Mouse (Mus musculus) C2C12 (cell line): ENCODE measurements around the gene Ptx3. TPM values are rescaled to one million over a fixed set of nuclear protein-coding genes. Genes with fewer than 3 reads are reported as not detected.
"Not testable (repeated sequence)": the region's sequence is repeated elsewhere in the genome, so short reads cannot be mapped to it uniquely, and the experiment has no call there.

Experiments used
- H3K27me3 ChIP-seq: one replicate; pipeline ENCODE4 v1.6.1; 2011; ENCODE audit not compliant: control insufficient read depth, insufficient read depth, insufficient read length
- H3K36me3 ChIP-seq: one replicate; pipeline ENCODE4 v1.6.1; 2011; ENCODE audit not compliant: control insufficient read depth, insufficient read depth
- H3K4me3 ChIP-seq: one replicate; pipeline ENCODE4 v1.5.1; 2011; ENCODE audit warnings: mild to moderate bottlenecking, control low read depth; ENCODE audit not compliant: poor library complexity, insufficient read depth, severe bottlenecking
- H3K79me2 ChIP-seq: one replicate; pipeline ENCODE4 v1.6.1; 2011; ENCODE audit not compliant: control insufficient read depth, insufficient read depth
- H3K79me3 ChIP-seq: one replicate; pipeline ENCODE4 v1.6.1; 2011; ENCODE audit warnings: low read depth, control low read depth
- H3ac ChIP-seq: one replicate; pipeline ENCODE3; 2011; ENCODE audit warnings: low read depth; ENCODE audit not compliant: control insufficient read depth, insufficient read length
- CEBPB ChIP-seq: IDR thresholded peaks from one replicate; pipeline ENCODE4 v1.6.1; 2011; ENCODE audit warnings: low read depth, mild to moderate bottlenecking, control low read depth, moderate library complexity
- CTCF ChIP-seq: IDR thresholded peaks from one replicate; pipeline ENCODE4 v1.5.1; 2011; ENCODE audit not compliant: control insufficient read depth, insufficient read depth, insufficient read length
- FOSL1 ChIP-seq: IDR thresholded peaks from one replicate; pipeline ENCODE4 v1.8.0; 2011; ENCODE audit warnings: mild to moderate bottlenecking, low read length; ENCODE audit not compliant: poor library complexity, insufficient read depth, severe bottlenecking
- MAX ChIP-seq: IDR thresholded peaks from one replicate; pipeline ENCODE4 v1.6.1; 2011; ENCODE audit warnings: mild to moderate bottlenecking, control low read depth
- MYOD1 ChIP-seq: IDR thresholded peaks from one replicate; pipeline ENCODE4 v1.6.1; 2011; ENCODE audit warnings: low read depth; ENCODE audit not compliant: control insufficient read depth, insufficient read length
- MYOG ChIP-seq: IDR thresholded peaks from one replicate; pipeline ENCODE4 v1.6.1; 2011; ENCODE audit not compliant: control insufficient read depth, insufficient read length; ENCODE audit errors: extremely low read depth
- USF1 ChIP-seq: IDR thresholded peaks from one replicate; pipeline ENCODE4 v1.6.1; 2011; ENCODE audit warnings: low read depth, mild to moderate bottlenecking, control low read depth, moderate library complexity
- polyA plus RNA-seq: library from polyadenylated mRNA; unstranded; fragments of >200 nt; fragmentation: generic; extraction: Trizol; gene quantifications from one replicate; pipeline ENCODE4 v1.2.1, GENCODE M21; 2012; ENCODE audit warnings: missing spikeins

The Ptx3 gene
- polyA plus RNA-seq, 1 experiment: 0.06 TPM

DNA sequence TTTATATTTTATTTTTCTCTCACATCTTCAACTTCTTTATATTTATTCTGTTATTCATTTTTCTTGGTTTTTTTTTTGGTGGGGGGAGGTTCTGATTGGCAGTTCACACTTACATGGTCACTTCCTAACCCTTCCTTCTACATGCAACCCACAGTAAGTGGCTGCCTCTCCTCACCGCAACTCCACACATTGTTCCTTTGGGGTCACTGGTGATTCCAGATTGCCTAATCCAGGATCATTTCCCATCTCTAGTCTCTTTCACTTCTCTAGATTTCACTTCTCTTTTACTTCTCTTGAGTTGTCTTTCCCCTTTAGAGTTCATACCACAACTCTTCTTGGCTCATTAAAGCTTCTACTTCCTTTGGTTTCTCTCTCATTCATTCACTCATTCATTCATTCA, 6.2 kb upstream of the Ptx3 start:
- H3K36me3 ChIP-seq: no peaks in the 10 kb centered on the region
- TF ChIP-seq MAX (no peak), CTCF (no peak), FOSL1 (no peak), MYOD1 (no peak), MYOG (no peak), CEBPB (no peak), USF1 (no peak)

DNA sequence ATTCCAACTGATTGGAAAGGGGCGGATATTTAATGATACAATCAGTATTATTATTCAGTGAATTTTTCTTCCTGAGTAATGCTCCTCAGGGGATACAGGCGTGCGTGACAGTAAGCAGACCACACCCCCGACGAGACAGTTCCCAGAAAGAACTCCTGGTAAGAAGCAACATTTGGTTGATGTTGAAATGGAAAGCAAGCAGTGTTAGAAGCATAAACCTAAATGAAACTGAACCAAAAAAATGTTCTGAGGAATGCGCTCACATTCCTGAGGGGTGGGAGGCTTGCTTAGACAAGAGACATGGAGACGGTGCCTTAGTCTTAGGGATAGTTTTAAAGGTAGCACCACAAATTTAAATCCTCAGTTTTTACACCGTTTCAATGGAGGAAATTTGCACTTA, 4.0 kb upstream of the Ptx3 start:
- H3ac ChIP-seq: no peak overlapping the region
- TF ChIP-seq USF1 (no peak), CEBPB (peak; percentile 48), CTCF (no peak)
- H3K27me3 ChIP-seq: no peaks in the 10 kb centered on the region
- no peaks in the 10 kb centered on the region for H3K79me2 ChIP-seq
- no peak overlapping the region for H3K4me3 ChIP-seq
- no peaks in the 10 kb centered on the region for H3K36me3 ChIP-seq
- no peaks in the 10 kb centered on the region for H3K79me3 ChIP-seq

More for the DNA sequence above, 6.2 kb upstream of the Ptx3 start:
- Histone ChIP-seq H3K79me3 (no peaks in the 10 kb centered on the region), H3K4me3 (no peak overlapping the region), H3K79me2 (no peaks in the 10 kb centered on the region), H3K27me3 (no peaks in the 10 kb centered on the region), H3ac (no peak overlapping the region)

DNA sequence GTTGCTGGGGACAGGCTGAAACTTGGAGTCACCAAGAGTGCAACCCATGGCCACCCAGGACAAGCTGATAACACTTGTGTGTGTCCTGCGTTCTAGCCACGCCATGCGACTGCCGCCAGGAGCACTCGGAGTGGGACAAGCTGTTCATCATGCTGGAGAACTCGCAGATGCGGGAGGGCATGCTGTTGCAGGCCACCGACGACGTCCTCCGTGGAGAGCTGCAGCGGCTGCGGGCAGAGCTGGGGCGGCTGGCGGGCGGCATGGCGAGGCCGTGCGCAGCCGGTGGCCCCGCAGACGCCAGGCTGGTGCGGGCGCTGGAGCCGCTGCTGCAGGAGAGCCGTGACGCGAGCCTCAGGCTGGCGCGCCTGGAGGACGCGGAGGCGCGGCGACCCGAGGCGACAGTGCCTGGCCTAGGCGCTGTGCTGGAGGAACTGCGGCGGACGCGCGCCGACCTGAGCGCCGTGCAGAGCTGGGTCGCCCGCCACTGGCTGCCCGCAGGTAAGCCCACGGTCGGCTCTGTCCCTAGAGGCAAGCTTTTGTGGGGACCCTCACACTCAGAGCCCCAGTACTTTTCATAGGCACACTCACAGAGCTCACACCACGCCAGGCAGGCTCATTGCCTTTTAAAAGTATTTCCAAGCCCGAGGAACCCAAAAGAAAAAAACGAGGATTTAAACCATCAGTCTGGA, 988 bp downstream of the Ptx3 start:
- Histone ChIP-seq H3K79me3 (no peaks in the 10 kb centered on the region), H3K27me3 (no peaks in the 10 kb centered on the region), H3K36me3 (no peaks in the 10 kb centered on the region), H3ac (peak overlapping the region; percentile 1), H3K79me2 (no peaks in the 10 kb centered on the region), H3K4me3 (no peak overlapping the region)
- TF ChIP-seq MYOG (no peak), FOSL1 (no peak), CTCF (no peak), CEBPB (no peak), MAX (no peak), MYOD1 (no peak), USF1 (no peak)

DNA sequence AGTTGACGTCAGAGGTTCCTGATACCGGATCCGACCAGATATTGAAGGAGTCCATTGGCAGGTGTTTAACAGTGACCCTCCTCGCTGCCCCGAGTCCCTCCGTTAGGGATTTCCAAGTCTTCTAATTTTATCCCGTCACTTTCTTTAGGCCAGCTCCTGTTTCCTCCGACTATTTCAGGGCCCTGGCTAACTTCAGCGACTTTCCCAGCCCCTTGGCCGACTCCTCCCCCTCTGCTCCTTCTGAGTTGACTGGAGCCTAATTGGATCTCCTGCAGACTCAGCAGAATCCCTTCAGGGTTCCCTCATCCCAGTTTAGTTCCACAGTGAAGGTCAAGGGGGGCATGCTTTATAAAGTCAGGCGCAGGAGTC, 1.5 kb downstream of the Ptx3 start:
- H3K27me3 ChIP-seq: no peaks in the 10 kb centered on the region
- no peaks in the 10 kb centered on the region for H3K79me2 ChIP-seq
- H3K79me3 ChIP-seq: no peaks in the 10 kb centered on the region
- TF ChIP-seq MAX (no peak), USF1 (no peak), CEBPB (no peak), CTCF (no peak), MYOD1 (no peak), MYOG (no peak), FOSL1 (no peak)
- H3K4me3 ChIP-seq: no peak overlapping the region
- no peaks in the 10 kb centered on the region for H3K36me3 ChIP-seq
- H3ac ChIP-seq: no peak overlapping the region

DNA sequence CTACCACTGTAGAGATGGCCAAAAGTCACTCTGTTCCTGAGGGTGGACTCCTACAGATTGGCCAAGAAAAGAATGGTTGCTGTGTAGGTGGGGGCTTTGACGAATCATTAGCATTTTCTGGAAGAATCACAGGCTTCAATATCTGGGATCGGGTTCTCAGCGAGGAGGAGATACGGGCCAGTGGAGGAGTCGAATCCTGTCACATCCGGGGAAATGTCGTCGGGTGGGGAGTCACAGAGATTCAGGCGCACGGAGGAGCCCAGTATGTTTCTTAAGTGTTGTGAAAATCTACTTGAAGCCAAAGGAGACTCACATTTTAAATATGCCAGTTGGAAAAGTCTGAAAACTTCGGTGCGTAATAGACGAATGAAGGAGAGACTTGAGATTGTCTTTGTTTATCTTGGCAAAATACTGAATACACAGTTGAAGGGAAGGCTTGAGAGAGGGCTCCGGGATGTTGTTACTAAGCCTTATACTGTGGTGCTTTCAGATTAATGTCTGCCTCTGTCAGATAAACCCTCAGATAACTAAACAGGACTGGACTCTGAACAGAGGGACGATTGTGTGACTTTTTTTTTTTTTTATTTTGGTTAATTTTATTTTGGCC, 5.3 kb downstream of the Ptx3 start:
- Histone ChIP-seq H3K36me3 (no peaks in the 10 kb centered on the region), H3K79me2 (no peaks in the 10 kb centered on the region), H3K4me3 (no peak overlapping the region), H3ac (no peak overlapping the region), H3K27me3 (no peaks in the 10 kb centered on the region), H3K79me3 (no peaks in the 10 kb centered on the region)
- TF ChIP-seq MYOD1 (no peak), FOSL1 (no peak), MAX (no peak), MYOG (no peak)

- H3K79me3 ChIP-seq, H3K79me2 ChIP-seq, H3K4me3 ChIP-seq, H3K36me3 ChIP-seq, H3ac ChIP-seq, H3K27me3 ChIP-seq: not testable (repeated sequence)
- peak; percentile 45 for TF ChIP-seq CTCF
These were observed 16.6 kb downstream of the Ptx3 start for GRCm38 (mm10) chr3:66236234-66236871.
